Mouse (Mus musculus) layer of hippocampus, adult 11-12 months (tissue): ENCODE measurements around the gene Fap.

Experiments used
- DNase-seq: peaks from one replicate; pipeline ENCODE4 v3.0.0; 2022; ENCODE audit warnings: low spot score

The Fap gene

GRCm38 (mm10) chr2:62459241-62460174 lies 114.4 kb downstream of the Fap start:
- DNase-seq, result no peak

- DNase-seq, result no peak
These were observed 115.8 kb downstream of the Fap start for GRCm38 (mm10) chr2:62458070-62458469.

DNA sequence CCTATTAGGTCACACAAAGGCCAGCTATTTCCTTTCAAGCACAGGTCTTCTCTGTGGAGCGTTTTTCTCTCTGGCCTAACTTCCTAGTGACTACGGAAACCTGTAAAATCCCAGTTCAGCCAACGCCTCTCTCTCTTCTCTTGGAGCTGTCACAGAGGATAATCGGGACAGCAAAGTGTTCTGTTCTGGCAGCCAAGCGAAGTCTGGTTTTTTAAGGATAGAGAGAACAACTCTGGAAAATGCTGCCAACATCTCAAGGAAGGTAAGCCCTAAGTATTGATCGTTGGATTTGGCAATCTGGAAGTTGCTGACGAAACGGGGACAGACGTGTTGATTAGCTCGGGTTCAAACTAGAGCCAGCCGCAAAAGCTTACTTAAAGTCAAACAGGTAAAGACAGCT lies 118.9 kb downstream of the Fap start:
- DNase-seq, result no peak

- no peak for DNase-seq
These were observed 119.8 kb downstream of the Fap start for GRCm38 (mm10) chr2:62454033-62454432.
